Mouse (Mus musculus) heart, adult 18-20 months (tissue): ENCODE data around the gene Ripply2. TPM values are rescaled to one million over a fixed set of nuclear protein-coding genes. Genes with fewer than 3 reads are reported as not detected.

Source experiments
- DNase-seq, 2 experiments: peaks; one replicate each; pipeline ENCODE4 v3.0.0; 2021 to 2022; ENCODE audit warnings: mixed read lengths in 1 of 2
- total RNA-seq, 2 experiments: library from RNA; stranded (reverse); gene quantifications; 2 replicates each; pipeline ENCODE4 v1.2.3; 2021

The Ripply2 gene
- total RNA-seq, 2 experiments from 2014 or later = not detected

- DNase-seq = no peak
Measured at GRCm38 (mm10) chr9:87025764-87026163, 10.4 kb downstream of the Ripply2 start.

- DNase-seq = peak; percentile 36 to 74
Measured at GRCm38 (mm10) chr9:87027423-87028084, 12.2 kb downstream of the Ripply2 start.

- DNase-seq = no peak
Measured at GRCm38 (mm10) chr9:87032196-87032595, 16.9 kb downstream of the Ripply2 start.

GRCm38 (mm10) chr9:87034831-87035580 lies 19.7 kb downstream of the Ripply2 start:
- no peak for DNase-seq

- peak; percentile 30 to 41 for DNase-seq
Measured at GRCm38 (mm10) chr9:87049425-87049824, 34.1 kb downstream of the Ripply2 start.

GRCm38 (mm10) chr9:87055547-87056235 lies 40.4 kb downstream of the Ripply2 start:
- DNase-seq = no peak

- DNase-seq = no peak
Measured at GRCm38 (mm10) chr9:87062337-87062736, 47.0 kb downstream of the Ripply2 start.

- DNase-seq = no peak
Measured at GRCm38 (mm10) chr9:87068160-87068559, 52.8 kb downstream of the Ripply2 start.

Other genes with a start within 250 kb of the Ripply2 start
- gene Snap91, start 134.9 kb upstream of the Ripply2 start, total RNA-seq = 1 to 10 TPM; 4.8 to 7.0 TPM
- 10 to 100 TPM; 30.5 to 31.0 TPM for gene Cyb5r4, start 6.5 kb downstream of the Ripply2 start, total RNA-seq
- gene Mrap2, start 128.8 kb downstream of the Ripply2 start, total RNA-seq = 1 to 10 TPM; 1.5 to 1.6 TPM
- 1 to 10 TPM; 2.2 to 2.8 TPM for gene Cep162, start 240.0 kb downstream of the Ripply2 start, total RNA-seq